Mouse (Mus musculus) hindbrain, embryonic 11.5 days (tissue): ENCODE measurements around the gene Slc28a1. TPM values are rescaled to one million over a fixed set of nuclear protein-coding genes. Genes with fewer than 3 reads are reported as not detected.
"Not testable (repeated sequence)": the region's sequence is repeated elsewhere in the genome, so short reads cannot be mapped to it uniquely, and the experiment has no call there.

Source experiments
- ATAC-seq: fragments of 200-750 bp; cut with Nextera tagmentation; 2 replicates; pipeline ENCODE4 v1.8.0; 2017; ENCODE audit warnings: mild to moderate bottlenecking, moderate TSS enrichment, moderate library complexity; ENCODE audit not compliant: low FRiP score
- DNase-seq: peaks from one replicate; pipeline ENCODE4 v3.0.0-alpha.2; 2015; ENCODE audit warnings: low spot score
- H3K27ac ChIP-seq: fragments of 300-500 bp; sonication (generic); 2 replicates; pipeline ENCODE4 v1.5.1; 2014; ENCODE audit warnings: mild to moderate bottlenecking, low read depth, low read length
- H3K27me3 ChIP-seq: fragments of 300-500 bp; sonication (generic); 2 replicates; pipeline ENCODE4 v1.6.1; 2014; ENCODE audit warnings: mild to moderate bottlenecking, low read length, moderate library complexity, mixed read lengths; ENCODE audit not compliant: control insufficient read depth, insufficient read depth
- H3K36me3 ChIP-seq: fragments of 300-500 bp; sonication (generic); 2 replicates; pipeline ENCODE4 v1.6.1; 2014; ENCODE audit warnings: mild to moderate bottlenecking, low read length, moderate library complexity, mixed read lengths; ENCODE audit not compliant: control insufficient read depth, insufficient read depth
- H3K4me1 ChIP-seq: fragments of 300-500 bp; sonication (generic); replicated peaks from 2 replicates; pipeline ENCODE4 v1.6.1; 2014; ENCODE audit warnings: low read length, mixed read lengths; ENCODE audit not compliant: control insufficient read depth, insufficient read depth
- H3K4me2 ChIP-seq: fragments of 300-500 bp; sonication (generic); replicated peaks from 2 replicates; pipeline ENCODE4 v1.6.1; 2014; ENCODE audit warnings: mild to moderate bottlenecking, low read depth, low read length
- H3K4me3 ChIP-seq: fragments of 300-500 bp; sonication (generic); 2 replicates; pipeline ENCODE4 v1.5.1; 2014; ENCODE audit warnings: low read depth, low read length
- H3K9ac ChIP-seq: fragments of 300-500 bp; sonication (generic); 2 replicates; pipeline ENCODE4 v1.6.1; 2014; ENCODE audit warnings: low read depth, low read length
- H3K9me3 ChIP-seq: fragments of 300-500 bp; sonication (generic); 2 replicates; pipeline ENCODE4 v1.6.1; 2016; ENCODE audit warnings: low read length; ENCODE audit not compliant: control insufficient read depth
- WGBS: fragments of 180-500 bp; shearing (Covaris S2); extraction: QIAGEN DNeasy Blood & Tissue Kit; methylation state at CpG from one replicate; pipeline ENCODE4 v1.1.7; 2014; 5-methylcytosine and 5-hydroxymethylcytosine counted together
- polyA plus RNA-seq: library from polyadenylated mRNA; unstranded; fragments of >200 nt; fragmentation: Nextera tagmentation; extraction: Ambion mirVana; gene quantifications from 2 replicates; pipeline ENCODE4 v1.2.1, GENCODE M21; 2014

Gene Slc28a1
- polyA plus RNA-seq, 1 experiment from 2014 or later: not detected

- WGBS: 90% methylated on average over 2 of the region's 2 CpGs
- ATAC-seq: no peak
Observed at GRCm38 (mm10) chr7:81184136-81184535, 69.5 kb downstream of the Slc28a1 start.

GRCm38 (mm10) chr7:81184651-81185050 lies 70.1 kb downstream of the Slc28a1 start:
- Histone ChIP-seq H3K4me3 (no peak overlapping the region), H3K4me2 (no peak overlapping the region), H3K36me3 (no peaks in the 10 kb centered on the region), H3K9me3 (no peaks in the 10 kb centered on the region), H3K4me1 (no peaks in the 10 kb centered on the region), H3K9ac (no peak overlapping the region), H3K27ac (no peak overlapping the region), H3K27me3 (no peaks in the 10 kb centered on the region)
- DNase-seq (no peak), ATAC-seq (no peak)
- 88% methylated on average over 1 of the region's 1 CpGs for WGBS

More at GRCm38 (mm10) chr7:81184136-81184535, 69.5 kb downstream of the Slc28a1 start:
- Histone ChIP-seq H3K9me3 (no peaks in the 10 kb centered on the region), H3K27me3 (no peaks in the 10 kb centered on the region), H3K4me2 (no peak overlapping the region), H3K4me1 (no peaks in the 10 kb centered on the region), H3K27ac (no peak overlapping the region), H3K9ac (no peak overlapping the region), H3K36me3 (no peaks in the 10 kb centered on the region), H3K4me3 (no peak overlapping the region)
- no peak for DNase-seq

GRCm38 (mm10) chr7:81186036-81186435 lies 71.4 kb downstream of the Slc28a1 start:
- not testable (repeated sequence) for H3K36me3 ChIP-seq, ATAC-seq, H3K4me3 ChIP-seq, H3K9ac ChIP-seq, H3K27ac ChIP-seq, H3K27me3 ChIP-seq, H3K4me2 ChIP-seq, DNase-seq, H3K4me1 ChIP-seq, H3K9me3 ChIP-seq

DNA sequence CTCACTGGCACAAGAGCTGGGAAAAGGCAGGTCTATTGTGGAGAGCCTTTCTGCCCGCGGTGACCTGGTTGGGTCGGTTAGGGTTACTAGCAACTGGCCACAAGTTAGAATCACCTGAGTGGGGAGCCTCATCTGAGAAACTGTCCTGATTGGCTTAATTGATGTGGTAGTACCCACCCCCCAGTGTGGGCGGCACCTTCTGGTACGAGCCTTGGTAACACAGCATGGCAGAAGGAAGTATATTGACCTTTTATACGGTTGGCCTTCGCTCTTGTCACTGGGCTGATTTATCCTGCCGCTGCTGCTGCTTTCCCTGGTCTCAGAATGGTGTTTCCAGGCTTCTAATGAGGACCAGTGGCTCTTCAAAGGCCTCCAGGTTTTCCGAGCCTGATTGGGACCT lies 74.6 kb downstream of the Slc28a1 start:
- Histone ChIP-seq H3K4me3 (no peak overlapping the region), H3K4me1 (no peaks in the 10 kb centered on the region), H3K4me2 (no peak overlapping the region), H3K36me3 (no peaks in the 10 kb centered on the region), H3K9ac (no peak overlapping the region), H3K9me3 (no peaks in the 10 kb centered on the region), H3K27me3 (no peaks in the 10 kb centered on the region), H3K27ac (no peak overlapping the region)
- ATAC-seq (no peak), DNase-seq (no peak)
- 76% methylated on average over 9 of the region's 9 CpGs for WGBS

DNA sequence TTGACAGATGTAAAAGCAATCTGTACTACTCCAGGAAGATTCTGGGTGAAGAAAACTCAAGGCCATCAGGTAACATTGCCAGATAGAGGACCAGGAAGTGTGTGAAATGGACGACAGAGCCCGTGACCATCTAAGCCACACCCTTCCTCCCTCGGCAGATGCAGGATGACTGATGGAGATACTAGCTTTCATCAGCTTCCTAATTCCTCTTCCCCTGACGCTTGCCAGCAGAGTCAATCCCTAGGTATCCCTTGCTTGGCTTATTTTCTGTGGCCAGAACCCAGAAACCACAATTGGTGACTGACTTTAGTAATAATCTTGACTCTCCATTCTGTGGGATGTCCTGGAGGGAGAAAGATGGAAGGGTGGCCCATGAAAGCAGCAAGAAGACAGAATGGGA lies 80.9 kb downstream of the Slc28a1 start:
- Histone ChIP-seq H3K4me3 (no peak overlapping the region), H3K9ac (no peak overlapping the region), H3K4me1 (peaks cover 3% of the 10 kb centered on the region; the same call in 1 of the 2 replicates), H3K36me3 (no peaks in the 10 kb centered on the region), H3K4me2 (no peak overlapping the region), H3K27me3 (no peaks in the 10 kb centered on the region), H3K27ac (no peak overlapping the region), H3K9me3 (no peaks in the 10 kb centered on the region)
- ATAC-seq: no peak
- 65% methylated on average over 4 of the region's 4 CpGs for whole genome bisulfite sequencing
- DNase-seq: no peak

DNA sequence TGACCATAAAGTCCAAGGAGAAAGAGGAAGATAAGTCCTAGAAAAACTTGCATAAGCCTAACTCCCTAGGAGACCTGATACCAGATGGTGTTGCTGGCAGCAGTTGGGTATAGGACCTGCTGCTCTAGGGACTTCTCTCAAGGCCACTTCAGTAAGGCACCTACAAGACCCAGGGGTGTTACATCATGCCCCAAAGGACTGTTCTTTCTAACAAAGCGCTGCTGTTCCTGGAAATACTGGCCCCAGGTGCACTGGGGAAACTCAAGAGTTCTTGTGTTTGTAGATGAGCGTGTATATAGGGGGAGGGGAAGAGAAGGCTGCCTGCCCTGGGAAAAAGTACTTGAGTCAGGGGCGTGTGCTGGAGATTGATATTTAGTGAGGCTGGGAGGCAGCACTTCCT lies 82.2 kb downstream of the Slc28a1 start:
- no peak for ATAC-seq

GRCm38 (mm10) chr7:81198538-81198937 lies 83.9 kb downstream of the Slc28a1 start:
- Histone ChIP-seq H3K4me3 (no peak overlapping the region), H3K9me3 (no peaks in the 10 kb centered on the region), H3K27me3 (no peaks in the 10 kb centered on the region), H3K4me1 (peaks cover 3% of the 10 kb centered on the region; the same call in 1 of the 2 replicates), H3K27ac (no peak overlapping the region), H3K4me2 (no peak overlapping the region), H3K9ac (no peak overlapping the region), H3K36me3 (no peaks in the 10 kb centered on the region)
- DNase-seq: peak; percentile 34
- 39% methylated on average over 4 of the region's 4 CpGs for WGBS
- ATAC-seq: no peak

More for the DNA sequence above, 82.2 kb downstream of the Slc28a1 start:
- Histone ChIP-seq H3K27me3 (no peaks in the 10 kb centered on the region), H3K36me3 (no peaks in the 10 kb centered on the region), H3K9ac (no peak overlapping the region), H3K9me3 (no peaks in the 10 kb centered on the region), H3K4me2 (no peak overlapping the region), H3K4me3 (no peak overlapping the region), H3K4me1 (peaks cover 3% of the 10 kb centered on the region; the same call in 1 of the 2 replicates), H3K27ac (no peak overlapping the region)
- 63% methylated on average over 3 of the region's 3 CpGs for WGBS
- DNase-seq: no peak

DNA sequence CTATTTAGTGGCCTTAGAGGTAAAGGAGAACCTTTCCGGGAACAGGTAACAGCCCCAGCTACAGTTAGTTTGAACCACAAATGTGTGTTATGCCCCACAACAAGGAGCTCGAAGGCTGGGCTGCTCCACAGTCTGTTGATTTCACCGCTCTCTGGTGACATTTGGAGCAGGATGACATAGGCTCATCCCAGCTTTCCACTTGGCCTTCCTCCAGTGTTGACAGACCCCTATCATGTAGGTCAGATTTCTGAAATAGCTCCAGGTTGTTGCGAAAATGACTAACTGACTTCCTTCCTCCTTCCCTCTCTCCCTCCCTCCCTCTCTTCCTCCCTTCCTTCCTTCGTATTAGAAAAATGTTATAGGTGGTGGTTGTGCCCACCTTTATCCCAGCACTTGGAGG lies 84.5 kb downstream of the Slc28a1 start:
- no peak overlapping the region for H3K27ac ChIP-seq
- H3K4me3 ChIP-seq: no peak overlapping the region
- H3K4me1 ChIP-seq: peaks cover 3% of the 10 kb centered on the region; the same call in 1 of the 2 replicates
- H3K9me3 ChIP-seq: no peaks in the 10 kb centered on the region
- no peak overlapping the region for H3K4me2 ChIP-seq
- H3K36me3 ChIP-seq: no peaks in the 10 kb centered on the region
- 69% methylated on average over 5 of the region's 5 CpGs for WGBS
- H3K27me3 ChIP-seq: no peaks in the 10 kb centered on the region
- DNase-seq: no peak
- no peak overlapping the region for H3K9ac ChIP-seq
- ATAC-seq: no peak

- H3K4me3 ChIP-seq: no peak overlapping the region
- peaks cover 3% of the 10 kb centered on the region; the same call in 1 of the 2 replicates for H3K4me1 ChIP-seq
- no peak for DNase-seq
- no peaks in the 10 kb centered on the region for H3K9me3 ChIP-seq
- H3K9ac ChIP-seq: no peak overlapping the region
- 58% methylated on average over 4 of the region's 4 CpGs for WGBS
- H3K27ac ChIP-seq: no peak overlapping the region
- H3K4me2 ChIP-seq: no peak overlapping the region
- H3K27me3 ChIP-seq: no peaks in the 10 kb centered on the region
- H3K36me3 ChIP-seq: no peaks in the 10 kb centered on the region
- no peak for ATAC-seq
Observed at GRCm38 (mm10) chr7:81199757-81200156, 85.2 kb downstream of the Slc28a1 start.
